Mouse (Mus musculus): ENCODE data around the gene Ell. TPM values are rescaled to one million over a fixed set of nuclear protein-coding genes. Genes with fewer than 3 reads are reported as not detected.

Gene Ell
- total RNA-seq, 2 experiments from 2014 or later, result 9.0 to 10.3 TPM

- DNase-seq, result peak; percentile 79
- intact Hi-C loops (cut with DNase I; ENCODE audit: low total_unique reads), result no loop called here
Observed at GRCm38 (mm10) chr8:70593961-70594609, 54.8 kb downstream of the Ell start, which contains the start of gene Isyna1. TSS of gene Isyna1 (plus strand) at chr8:70594373.

DNA sequence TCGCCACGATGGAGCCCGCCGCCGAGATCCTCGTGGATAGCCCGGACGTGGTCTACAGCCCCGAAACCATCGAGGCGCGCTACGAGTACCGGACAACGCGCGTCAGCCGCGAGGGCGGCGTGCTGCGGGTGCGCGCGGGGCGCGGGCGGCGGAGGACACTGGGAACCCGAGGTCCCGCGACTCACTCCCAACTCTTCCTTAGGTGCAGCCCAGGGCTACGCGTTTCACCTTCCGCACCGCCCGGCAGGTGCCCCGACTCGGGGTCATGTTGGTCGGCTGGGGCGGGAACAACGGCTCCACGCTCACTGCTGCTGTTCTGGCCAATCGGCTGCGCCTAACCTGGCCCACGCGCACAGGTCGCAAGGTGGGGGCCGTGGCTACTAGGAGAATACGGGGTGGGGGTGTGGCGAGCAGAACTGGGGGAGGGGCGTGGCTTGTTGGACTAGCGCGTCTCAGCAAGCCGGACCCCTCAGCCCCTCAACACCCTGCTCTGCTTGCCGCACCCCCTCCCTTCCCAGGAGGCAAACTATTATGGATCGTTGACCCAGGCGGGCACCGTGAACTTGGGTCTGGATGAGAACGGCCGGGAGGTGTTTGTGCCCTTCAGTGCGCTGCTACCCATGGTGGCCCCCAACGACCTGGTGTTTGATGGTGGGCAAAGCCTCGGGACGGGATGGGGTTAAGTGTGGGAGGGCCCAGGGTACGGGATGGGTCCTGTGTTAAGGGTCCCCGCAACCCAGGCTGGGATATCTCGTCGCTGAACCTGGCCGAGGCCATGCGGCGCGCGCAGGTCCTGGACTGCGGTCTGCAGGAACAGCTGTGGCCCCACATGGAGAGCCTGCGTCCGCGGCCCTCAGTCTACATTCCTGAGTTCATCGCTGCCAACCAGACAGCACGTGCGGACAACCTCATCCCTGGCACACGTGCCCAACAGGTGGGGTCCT is 55.6 kb downstream of the Ell start:
- DNase-seq, result peak; percentile 32
- intact Hi-C loops (cut with DNase I; ENCODE audit: low total_unique reads), result no loop called here

GRCm38 (mm10) chr8:70595811-70596210 is 56.6 kb downstream of the Ell start:
- intact Hi-C loops (cut with DNase I; ENCODE audit: low total_unique reads), result no loop called here
- no peak for DNase-seq

DNA sequence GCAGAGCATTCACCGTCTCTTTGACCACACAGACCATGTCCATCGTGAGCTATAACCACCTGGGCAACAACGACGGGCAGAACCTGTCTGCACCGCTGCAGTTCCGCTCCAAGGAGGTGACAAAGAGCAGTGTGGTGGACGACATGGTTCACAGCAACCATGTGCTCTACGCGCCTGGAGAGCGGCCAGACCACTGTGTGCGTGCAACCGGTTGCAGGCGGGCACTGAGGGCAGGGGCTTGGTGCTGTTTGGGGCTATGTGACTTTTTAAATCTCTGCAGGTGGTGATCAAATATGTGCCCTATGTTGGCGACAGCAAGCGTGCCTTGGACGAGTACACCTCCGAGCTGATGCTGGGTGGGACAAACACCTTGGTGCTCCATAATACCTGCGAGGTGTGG is 57.0 kb downstream of the Ell start:
- intact Hi-C loops (cut with DNase I; ENCODE audit: low total_unique reads), result no loop called here
- DNase-seq, result no peak

DNA sequence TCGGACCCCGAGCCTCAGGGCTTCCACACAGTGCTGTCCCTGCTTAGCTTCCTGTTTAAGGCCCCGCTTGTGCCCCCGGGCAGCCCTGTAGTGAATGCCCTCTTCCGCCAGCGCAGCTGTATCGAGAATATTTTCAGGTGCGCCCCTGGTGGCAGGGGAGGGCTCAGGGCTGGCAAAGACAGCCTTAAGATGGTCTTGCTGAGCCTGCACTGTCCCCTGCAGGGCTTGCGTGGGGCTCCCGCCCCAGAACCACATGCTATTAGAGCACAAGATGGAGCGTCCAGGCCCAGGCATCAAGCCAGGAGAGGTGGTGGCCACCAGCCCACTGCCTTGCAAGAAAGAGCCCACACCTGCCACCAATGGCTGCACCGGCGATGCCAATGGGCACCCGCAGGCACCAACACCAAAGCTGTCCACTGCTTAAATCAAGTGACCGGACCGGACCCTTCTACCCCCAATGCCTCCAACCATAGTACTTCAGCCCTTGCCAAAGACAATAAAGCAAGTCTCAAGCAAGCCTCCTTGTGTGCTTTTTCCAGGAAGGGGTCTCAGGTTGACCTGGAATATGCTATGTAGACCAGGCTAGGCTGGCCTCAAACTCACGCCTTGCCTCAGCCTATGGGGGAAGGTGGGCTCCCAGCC is 57.6 kb downstream of the Ell start:
- DNase-seq, result no peak
- intact Hi-C loops (cut with DNase I; ENCODE audit: low total_unique reads), result no loop called here

DNA sequence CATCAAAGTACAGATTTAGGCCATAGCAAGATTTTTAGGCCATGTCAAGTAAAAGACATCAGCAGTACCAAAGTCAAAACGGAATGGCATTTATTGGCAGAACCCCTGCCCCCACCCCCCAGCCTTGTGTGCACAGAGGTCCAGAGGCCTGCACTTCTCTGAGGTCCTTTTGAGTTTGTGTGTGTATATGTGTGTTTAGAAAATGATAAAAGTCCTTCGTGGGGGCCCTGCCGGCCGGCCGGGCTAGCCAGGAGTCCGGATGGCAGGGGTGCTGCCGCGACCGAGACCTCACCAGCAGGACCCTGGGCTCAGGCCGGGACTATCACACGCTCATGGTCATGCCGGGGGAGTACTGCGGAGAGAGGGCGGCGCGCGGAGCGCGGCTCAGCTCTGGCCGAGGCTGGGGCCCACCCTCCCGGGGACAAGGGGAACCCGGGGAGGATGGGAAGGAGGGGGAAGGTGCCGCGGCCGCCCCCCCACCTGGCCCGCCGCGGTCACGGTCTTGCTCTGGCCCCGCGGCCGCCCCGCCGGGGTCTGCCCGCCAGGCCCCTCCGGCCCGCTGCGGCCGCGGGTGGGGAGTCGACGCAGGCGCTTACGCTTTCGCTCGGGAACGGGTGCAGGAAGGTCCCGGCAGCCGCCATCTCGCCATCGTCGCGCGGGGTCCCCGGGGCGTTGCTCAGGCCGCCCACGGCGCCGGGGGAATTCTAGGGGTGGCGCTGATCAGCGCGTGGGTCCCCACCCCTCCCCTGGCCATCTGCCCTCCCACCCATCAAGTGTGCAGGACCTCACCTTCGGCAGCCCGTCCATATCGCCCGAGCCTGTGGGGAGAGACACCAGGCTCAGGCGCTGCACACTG is 58.4 kb downstream of the Ell start:
- DNase-seq, result no peak
- intact Hi-C loops (cut with DNase I; ENCODE audit: low total_unique reads), result no loop called here

GRCm38 (mm10) chr8:70598283-70598682 is 59.0 kb downstream of the Ell start:
- peak; percentile 80 for DNase-seq
- intact Hi-C loops (cut with DNase I; ENCODE audit: low total_unique reads), result no loop called here

DNA sequence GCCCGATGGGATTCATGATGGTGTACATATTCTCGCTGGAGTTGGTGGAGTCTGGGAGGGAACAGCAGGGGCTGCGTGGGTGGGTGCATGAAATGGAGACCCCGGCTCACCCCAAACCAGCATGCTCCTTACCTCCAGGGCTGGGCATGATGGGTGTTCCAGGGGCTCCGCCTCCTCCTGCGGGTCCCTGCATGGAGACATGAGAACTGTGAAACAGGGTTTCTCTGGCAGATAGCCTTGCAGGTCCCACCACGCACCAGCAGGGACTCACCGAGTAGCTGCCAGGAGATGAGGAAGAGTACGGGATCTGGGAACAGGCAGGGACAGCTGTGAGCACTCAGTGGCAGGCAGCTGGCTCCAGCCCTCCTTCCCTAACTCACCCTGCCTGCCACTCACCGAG is 59.5 kb downstream of the Ell start:
- intact Hi-C loops (cut with DNase I; ENCODE audit: low total_unique reads), result no loop called here
- DNase-seq, result no peak

DNA sequence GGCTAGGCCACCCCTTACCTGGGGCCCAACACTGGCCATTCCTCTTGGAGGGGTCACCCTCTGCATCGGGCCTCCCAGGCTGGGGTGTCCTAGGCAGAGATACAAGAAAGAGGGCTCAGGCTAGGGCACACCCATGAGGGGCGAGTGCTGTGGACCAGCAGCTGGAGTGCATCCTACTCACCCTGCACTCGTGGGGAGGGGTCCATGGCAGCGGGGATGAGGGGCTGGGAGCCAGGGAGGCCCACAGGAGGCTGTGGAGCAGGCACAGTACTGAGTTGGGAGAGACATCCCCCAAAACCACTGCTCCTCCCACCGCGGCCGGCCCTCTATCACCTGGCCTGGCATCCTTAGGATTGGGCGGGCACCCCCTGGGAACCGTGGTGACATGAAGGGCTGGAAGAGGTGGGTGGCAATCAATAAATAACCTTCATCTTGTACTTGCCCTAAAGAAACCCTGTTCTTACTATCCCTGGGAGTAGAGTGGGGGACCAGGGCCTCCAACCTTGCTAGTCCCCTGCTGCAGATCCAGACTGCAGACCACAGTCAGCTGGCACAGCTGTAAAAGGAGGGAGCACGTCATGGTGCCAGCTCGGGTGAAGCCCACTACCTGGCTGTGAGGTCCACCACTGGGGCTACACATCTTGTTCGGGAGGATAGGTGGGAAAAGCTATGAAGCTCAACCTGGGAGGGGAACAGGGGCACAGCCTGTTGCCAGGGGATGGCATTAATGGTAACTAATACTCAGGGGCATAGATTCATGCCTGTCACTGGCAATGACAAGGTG is 60.4 kb downstream of the Ell start:
- intact Hi-C loops (cut with DNase I; ENCODE audit: low total_unique reads), result no loop called here
- DNase-seq, result no peak

GRCm38 (mm10) chr8:70600473-70601270 is 61.4 kb downstream of the Ell start:
- DNase-seq, result no peak
- intact Hi-C loops (cut with DNase I; ENCODE audit: low total_unique reads), result no loop called here

- intact Hi-C loops (cut with DNase I; ENCODE audit: low total_unique reads), result no loop called here
- peak; percentile 79 for DNase-seq
Observed at GRCm38 (mm10) chr8:70601271-70601649, 62.0 kb downstream of the Ell start.

- intact Hi-C loops (cut with DNase I; ENCODE audit: low total_unique reads), result no loop called here
- no peak for DNase-seq
Observed at GRCm38 (mm10) chr8:70602139-70602811, 63.0 kb downstream of the Ell start.

GRCm38 (mm10) chr8:70604558-70604957 is 65.3 kb downstream of the Ell start:
- intact Hi-C loops (cut with DNase I; ENCODE audit: low total_unique reads), result no loop called here
- DNase-seq, result no peak

GRCm38 (mm10) chr8:70605871-70606779 is 66.9 kb downstream of the Ell start:
- no peak for DNase-seq
- intact Hi-C loops (cut with DNase I; ENCODE audit: low total_unique reads), result no loop called here

DNA sequence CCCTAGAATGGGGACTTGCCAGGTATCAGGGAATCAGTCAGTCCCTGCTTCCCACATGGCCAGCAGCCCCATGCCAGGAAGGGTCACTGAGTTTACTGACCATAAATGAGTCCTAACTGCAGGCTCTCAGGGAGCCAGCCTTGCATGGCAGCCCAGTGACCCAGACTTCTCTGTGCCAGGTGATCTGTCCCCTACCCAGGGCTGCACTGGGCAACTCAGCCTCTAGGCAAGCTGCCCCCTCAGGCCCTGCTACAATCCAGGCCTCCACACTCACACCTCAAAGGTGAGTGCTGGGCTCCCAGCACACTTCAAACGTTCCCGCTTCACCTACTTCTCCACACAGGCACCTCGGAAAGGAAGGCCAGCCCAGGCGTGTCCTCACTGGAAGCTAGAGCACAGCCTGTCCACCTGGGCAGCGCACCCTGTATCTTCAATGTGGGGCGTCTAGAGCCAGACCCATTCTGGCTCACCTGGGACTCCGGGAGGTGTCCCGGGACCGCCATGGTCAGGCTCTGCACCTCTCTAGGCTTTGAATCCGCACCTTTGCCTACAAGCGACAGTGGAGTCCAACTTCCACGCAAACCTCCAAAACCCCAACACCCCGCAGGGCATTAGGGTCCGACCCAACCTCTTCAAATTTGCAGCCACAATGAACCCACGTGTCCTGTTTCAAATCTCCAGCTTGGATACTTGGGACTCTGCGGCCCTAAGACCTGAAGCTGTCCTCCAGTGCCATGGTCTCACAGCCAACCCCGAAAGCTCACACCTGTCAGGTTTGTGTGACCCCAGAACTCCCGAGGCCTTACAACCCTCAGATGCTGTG is 67.7 kb downstream of the Ell start:
- intact Hi-C loops (cut with DNase I; ENCODE audit: low total_unique reads), result no loop called here

GRCm38 (mm10) chr8:70607603-70607897 is 68.3 kb downstream of the Ell start:
- DNase-seq, result no peak
- intact Hi-C loops (cut with DNase I; ENCODE audit: low total_unique reads), result no loop called here

More for the DNA sequence above, 67.7 kb downstream of the Ell start:
- DNase-seq, result no peak

Data from gastrocnemius, postnatal 14 days (tissue).